Mouse (Mus musculus): ENCODE results near the gene Tnrc6b. TPM values are rescaled to one million over a fixed set of nuclear protein-coding genes. Genes with fewer than 3 reads are reported as not detected.
"Not testable (repeated sequence)": the region's sequence is repeated elsewhere in the genome, so short reads cannot be mapped to it uniquely, and the experiment has no call there.

Gene Tnrc6b
- polyA plus RNA-seq, 1 experiment from 2014 or later, result 6.5 TPM

GRCm38 (mm10) chr15:80861302-80861701 lies 150.2 kb downstream of the Tnrc6b start:
- Histone ChIP-seq H3K4me2 (replicated peaks; ENCODE audit: low read depth) (no peak overlapping the region), H3K4me3 (ENCODE audit: low read depth, low read length) (no peak overlapping the region), H3K27me3 (replicated peaks; ENCODE audit: control insufficient read depth, insufficient read depth, low read length) (no peaks in the 10 kb centered on the region), H3K36me3 (ENCODE audit: control insufficient read depth, insufficient read depth) (0 out of 2 replicates have a peak, but pooled peaks cover 3% of the 10 kb centered on the region), H3K27ac (ENCODE audit: low read depth, low read length) (no peak overlapping the region), H3K4me1 (replicated peaks; ENCODE audit: control insufficient read depth, insufficient read depth, low read length) (0 out of 2 replicates have a peak, but pooled peaks cover 3% of the 10 kb centered on the region), H3K9me3 (ENCODE audit: control insufficient read depth) (no peaks in the 10 kb centered on the region), H3K9ac (ENCODE audit: low read depth, low read length) (no peak overlapping the region)
- WGBS, result 83% methylated on average over 1 of the region's 1 CpGs
- no peak for ATAC-seq
- no peak for TF ChIP-seq CTCF (IDR thresholded peaks at IDR 0.05; ENCODE audit: low read depth)

- no peak overlapping the region for H3K27ac ChIP-seq (ENCODE audit: low read depth, low read length)
- 80% methylated on average over 2 of the region's 2 CpGs for WGBS
- no peak overlapping the region for H3K9ac ChIP-seq (ENCODE audit: low read depth, low read length)
- peaks cover 7% of the 10 kb centered on the region; the same call in 1 of the 2 replicates for H3K36me3 ChIP-seq (ENCODE audit: control insufficient read depth, insufficient read depth)
- no peak for TF ChIP-seq CTCF (IDR thresholded peaks at IDR 0.05; ENCODE audit: low read depth)
- no peaks in the 10 kb centered on the region for H3K9me3 ChIP-seq (ENCODE audit: control insufficient read depth)
- H3K4me2 ChIP-seq (replicated peaks; ENCODE audit: low read depth), result no peak overlapping the region
- no peak overlapping the region for H3K4me3 ChIP-seq (ENCODE audit: low read depth, low read length)
- H3K4me1 ChIP-seq (replicated peaks; ENCODE audit: control insufficient read depth, insufficient read depth, low read length), result 0 out of 2 replicates have a peak, but pooled peaks cover 3% of the 10 kb centered on the region
- no peaks in the 10 kb centered on the region for H3K27me3 ChIP-seq (replicated peaks; ENCODE audit: control insufficient read depth, insufficient read depth, low read length)
- no peak for ATAC-seq
Observed at GRCm38 (mm10) chr15:80862027-80862426, 150.9 kb downstream of the Tnrc6b start.

- H3K4me3 ChIP-seq (ENCODE audit: low read depth, low read length); H3K27me3 ChIP-seq (replicated peaks; ENCODE audit: control insufficient read depth, insufficient read depth, low read length); H3K36me3 ChIP-seq (ENCODE audit: control insufficient read depth, insufficient read depth); H3K4me1 ChIP-seq (replicated peaks; ENCODE audit: control insufficient read depth, insufficient read depth, low read length); H3K4me2 ChIP-seq (replicated peaks; ENCODE audit: low read depth); H3K27ac ChIP-seq (ENCODE audit: low read depth, low read length); ATAC-seq; H3K9ac ChIP-seq (ENCODE audit: low read depth, low read length); H3K9me3 ChIP-seq (ENCODE audit: control insufficient read depth): not testable (repeated sequence)
- 91% methylated on average over 4 of the region's 4 CpGs for WGBS
Observed at GRCm38 (mm10) chr15:80868603-80869002, 157.5 kb downstream of the Tnrc6b start.

- Histone ChIP-seq H3K9ac (ENCODE audit: low read depth, low read length) (no peak overlapping the region), H3K9me3 (ENCODE audit: control insufficient read depth) (no peaks in the 10 kb centered on the region), H3K27ac (ENCODE audit: low read depth, low read length) (no peak overlapping the region), H3K27me3 (replicated peaks; ENCODE audit: control insufficient read depth, insufficient read depth, low read length) (no peaks in the 10 kb centered on the region), H3K36me3 (ENCODE audit: control insufficient read depth, insufficient read depth) (peaks cover 31% of the 10 kb centered on the region), H3K4me2 (replicated peaks; ENCODE audit: low read depth) (no peak overlapping the region), H3K4me3 (ENCODE audit: low read depth, low read length) (no peak overlapping the region), H3K4me1 (replicated peaks; ENCODE audit: control insufficient read depth, insufficient read depth, low read length) (no peaks in the 10 kb centered on the region)
- TF ChIP-seq CTCF (IDR thresholded peaks at IDR 0.05; ENCODE audit: low read depth), result no peak
- WGBS, result 88% methylated on average over 3 of the region's 3 CpGs
- ATAC-seq, result no peak
Observed at GRCm38 (mm10) chr15:80874726-80875125, 163.6 kb downstream of the Tnrc6b start.

- 91% methylated on average over 21 of the region's 21 CpGs for WGBS
- no peak for TF ChIP-seq CTCF (IDR thresholded peaks at IDR 0.05; ENCODE audit: low read depth)
Observed at GRCm38 (mm10) chr15:80876231-80876630, 165.1 kb downstream of the Tnrc6b start.

GRCm38 (mm10) chr15:80884095-80884494 lies 173.0 kb downstream of the Tnrc6b start:
- Histone ChIP-seq H3K4me2 (replicated peaks; ENCODE audit: low read depth) (no peak overlapping the region), H3K4me1 (replicated peaks; ENCODE audit: control insufficient read depth, insufficient read depth, low read length) (no peaks in the 10 kb centered on the region), H3K27ac (ENCODE audit: low read depth, low read length) (no peak overlapping the region), H3K27me3 (replicated peaks; ENCODE audit: control insufficient read depth, insufficient read depth, low read length) (no peaks in the 10 kb centered on the region), H3K9ac (ENCODE audit: low read depth, low read length) (no peak overlapping the region), H3K4me3 (ENCODE audit: low read depth, low read length) (no peak overlapping the region), H3K9me3 (ENCODE audit: control insufficient read depth) (no peaks in the 10 kb centered on the region), H3K36me3 (ENCODE audit: control insufficient read depth, insufficient read depth) (peaks cover 60% of the 10 kb centered on the region)
- WGBS, result 86% methylated on average over 8 of the region's 8 CpGs
- ATAC-seq, result no peak
- no peak for TF ChIP-seq CTCF (IDR thresholded peaks at IDR 0.05; ENCODE audit: low read depth)

More at GRCm38 (mm10) chr15:80876231-80876630, 165.1 kb downstream of the Tnrc6b start:
- Histone ChIP-seq H3K9me3 (ENCODE audit: control insufficient read depth) (no peaks in the 10 kb centered on the region), H3K9ac (ENCODE audit: low read depth, low read length) (no peak overlapping the region), H3K27ac (ENCODE audit: low read depth, low read length) (no peak overlapping the region), H3K27me3 (replicated peaks; ENCODE audit: control insufficient read depth, insufficient read depth, low read length) (no peaks in the 10 kb centered on the region), H3K36me3 (ENCODE audit: control insufficient read depth, insufficient read depth) (peaks cover 46% of the 10 kb centered on the region), H3K4me3 (ENCODE audit: low read depth, low read length) (no peak overlapping the region), H3K4me1 (replicated peaks; ENCODE audit: control insufficient read depth, insufficient read depth, low read length) (no peaks in the 10 kb centered on the region), H3K4me2 (replicated peaks; ENCODE audit: low read depth) (no peak overlapping the region)
- no peak for ATAC-seq

All from intestine, postnatal 0 days (tissue).